Mouse (Mus musculus): ENCODE measurements around the gene Cep128.

DNA sequence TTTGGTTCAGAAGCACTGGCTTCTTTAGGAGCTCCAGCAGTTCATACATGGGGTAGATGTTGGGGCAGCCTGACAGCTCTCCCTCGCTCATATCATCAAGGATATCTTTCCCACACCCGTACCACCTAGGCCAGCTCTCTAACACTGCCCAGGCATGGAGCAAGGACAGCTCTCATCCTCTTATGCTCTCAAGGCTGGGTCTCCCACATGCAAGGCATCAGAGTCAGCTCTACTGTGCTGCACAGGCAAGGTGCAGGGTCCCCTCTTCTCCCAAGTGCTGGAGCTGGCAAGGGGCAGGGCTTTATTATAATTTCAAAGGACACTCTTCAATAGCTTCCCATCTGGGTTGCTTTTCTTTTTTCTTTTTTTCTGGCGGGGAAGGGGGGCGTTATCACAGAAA, 280.9 kb downstream of the Cep128 start:
- TF ChIP-seq CTCF (conservative IDR thresholded peaks at IDR 0.05; ENCODE audit: low read length) (no peak), POU5F1 (IDR thresholded peaks at IDR 0.05; ENCODE audit: borderline replicate concordance, low read length) (no peak), NANOG (IDR thresholded peaks at IDR 0.05; ENCODE audit: borderline replicate concordance, low read length) (no peak)

Measured in E14TG2a.4 (cell line).